Mouse (Mus musculus) embryo, embryonic 9.5 days (tissue): Measurements from ENCODE around the gene Pcyox1.
A peak's percentile ranks its signal among the peaks of the same experiment; 100 is the strongest.
"Not testable (repeated sequence)": the region's sequence is repeated elsewhere in the genome, so short reads cannot be mapped to it uniquely, and the experiment has no call there.

Source experiments
- DNase-seq: peaks from one replicate; pipeline ENCODE4 v3.0.0-alpha.2; 2017; ENCODE audit errors: extremely low spot score

The Pcyox1 gene

GRCm38 (mm10) chr6:86366125-86366852 is 30.7 kb downstream of the Pcyox1 start:
- no peak for DNase-seq

- peak; percentile 100 for DNase-seq
Measured at GRCm38 (mm10) chr6:86365371-86366124, 31.4 kb downstream of the Pcyox1 start, which contains the start of gene Fam136a. Gene Fam136a (plus strand): TSS chr6:86365646.

- DNase-seq: peak; percentile 82
Measured at GRCm38 (mm10) chr6:86364442-86365141, 32.4 kb downstream of the Pcyox1 start.

- no peak for DNase-seq
Measured at GRCm38 (mm10) chr6:86361373-86361772, 35.6 kb downstream of the Pcyox1 start.

GRCm38 (mm10) chr6:86360691-86361090 is 36.3 kb downstream of the Pcyox1 start:
- DNase-seq: no peak

- DNase-seq: no peak
Measured at GRCm38 (mm10) chr6:86356956-86357355, 40.0 kb downstream of the Pcyox1 start.

- DNase-seq: no peak
Measured at GRCm38 (mm10) chr6:86354948-86355347, 42.0 kb downstream of the Pcyox1 start.

- DNase-seq: peak; percentile 26
Measured at GRCm38 (mm10) chr6:86349257-86349656, 47.7 kb downstream of the Pcyox1 start.

GRCm38 (mm10) chr6:86346063-86346462 is 50.9 kb downstream of the Pcyox1 start:
- DNase-seq: no peak

- peak; percentile 46 for DNase-seq
Measured at GRCm38 (mm10) chr6:86343656-86344055, 53.3 kb downstream of the Pcyox1 start.

- DNase-seq: not testable (repeated sequence)
Measured at GRCm38 (mm10) chr6:86336340-86336739, 60.6 kb downstream of the Pcyox1 start.
